Mouse (Mus musculus) liver, adult 2 months (tissue): ENCODE data around the gene Pak3.

Source experiments
- CTCF ChIP-seq: fragments of 200-500 bp; IDR thresholded peaks from 2 replicates; pipeline ENCODE4 v1.5.1; 2011; ENCODE audit warnings: low read depth, low read length, control low read depth
- POLR2A ChIP-seq: fragments of 200-500 bp; IDR thresholded peaks from 2 replicates; pipeline ENCODE4 v1.6.1; 2011; ENCODE audit warnings: low read length, control low read depth; ENCODE audit not compliant: insufficient read depth; ENCODE audit errors: extremely low read depth

DNA sequence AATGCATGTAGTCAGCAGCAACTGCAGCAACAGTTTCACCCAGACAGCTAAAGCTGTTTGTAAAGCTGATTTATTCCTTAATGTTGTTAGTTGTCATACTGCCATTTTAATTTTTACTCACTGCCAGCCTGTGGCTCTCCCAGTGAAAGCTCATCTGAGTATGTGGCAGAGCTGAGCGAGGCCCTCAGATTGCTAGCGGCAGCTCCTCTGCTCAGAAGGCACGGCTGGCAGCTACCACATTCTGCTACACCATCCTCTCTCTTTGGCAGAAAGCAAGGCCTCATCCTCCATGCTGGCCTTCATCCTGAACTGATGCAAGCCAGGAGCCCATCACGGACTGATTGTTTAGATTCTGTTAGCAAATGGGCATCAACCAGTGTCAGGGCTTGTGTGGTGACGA is 109.4 kb downstream of the Pak3 start:
- TF ChIP-seq POLR2A = no peak
- no peak for TF ChIP-seq CTCF
